Mouse (Mus musculus): ENCODE results near the gene Nol9. TPM values are rescaled to one million over a fixed set of nuclear protein-coding genes. Genes with fewer than 3 reads are reported as not detected.
"Not testable (repeated sequence)": the region's sequence is repeated elsewhere in the genome, so short reads cannot be mapped to it uniquely, and the experiment has no call there.

The Nol9 gene
- total RNA-seq, 1 experiment from 2014 or later: 24.0 TPM

GRCm38 (mm10) chr4:152010707-152011134, 28.4 kb upstream of the Nol9 start:
- DNase-seq: peak; percentile 33

GRCm38 (mm10) chr4:152011171-152011760, 27.9 kb upstream of the Nol9 start:
- DNase-seq: peak; percentile 3

- DNase-seq: no peak
Measured at GRCm38 (mm10) chr4:152012109-152012508, 27.0 kb upstream of the Nol9 start.

- DNase-seq: no peak
Measured at GRCm38 (mm10) chr4:152013036-152013813, 25.9 kb upstream of the Nol9 start.

- no peak for DNase-seq
Measured at GRCm38 (mm10) chr4:152019073-152019472, 20.0 kb upstream of the Nol9 start.

GRCm38 (mm10) chr4:152020024-152020423, 19.1 kb upstream of the Nol9 start:
- DNase-seq: no peak

GRCm38 (mm10) chr4:152021568-152022097, 17.5 kb upstream of the Nol9 start:
- DNase-seq: no peak

GRCm38 (mm10) chr4:152022506-152022905, 16.6 kb upstream of the Nol9 start:
- DNase-seq: no peak

- no peak for DNase-seq
Measured at GRCm38 (mm10) chr4:152024525-152024924, 14.6 kb upstream of the Nol9 start.

- peak; percentile 75 for DNase-seq
Measured at GRCm38 (mm10) chr4:152026751-152027508, 12.2 kb upstream of the Nol9 start.

- peak; percentile 98 for DNase-seq
Measured at GRCm38 (mm10) chr4:152027524-152027923, 11.6 kb upstream of the Nol9 start, which contains the start of gene Zbtb48. Gene Zbtb48 (minus strand): TSS chr4:152027671.

- no peak for DNase-seq
Measured at GRCm38 (mm10) chr4:152028456-152028855, 10.7 kb upstream of the Nol9 start.

- DNase-seq: no peak
Measured at GRCm38 (mm10) chr4:152029087-152029486, 10.0 kb upstream of the Nol9 start.

- DNase-seq: no peak
Measured at GRCm38 (mm10) chr4:152029997-152030396, 9.1 kb upstream of the Nol9 start.

GRCm38 (mm10) chr4:152032922-152033321, 6.2 kb upstream of the Nol9 start:
- DNase-seq: no peak

GRCm38 (mm10) chr4:152036464-152036863, 2.7 kb upstream of the Nol9 start:
- not testable (repeated sequence) for DNase-seq

GRCm38 (mm10) chr4:152038225-152038984, 716 bp upstream of the Nol9 start, which contains the start of gene Tas1r1:
Gene Tas1r1 (minus strand): TSS chr4:152038568.
- DNase-seq: no peak

- peak; percentile 28 for DNase-seq
Measured at GRCm38 (mm10) chr4:152039831-152040310, 750 bp downstream of the Nol9 start.

- DNase-seq: no peak
Measured at GRCm38 (mm10) chr4:152041924-152042641, 3.0 kb downstream of the Nol9 start.

GRCm38 (mm10) chr4:152043171-152043570, 4.0 kb downstream of the Nol9 start:
- DNase-seq: no peak

- DNase-seq: no peak
Measured at GRCm38 (mm10) chr4:152044609-152045008, 5.5 kb downstream of the Nol9 start.
